Mouse (Mus musculus) heart, postnatal 10 days (tissue): ENCODE data around the gene Slc24a1. TPM values are rescaled to one million over a fixed set of nuclear protein-coding genes. Genes with fewer than 3 reads are reported as not detected.

ENCODE experiments used
- microRNA-seq, 2 experiments: library from miRNA; unstranded; fragments of <30 nt; microRNA quantifications; one replicate each; pipeline ENCODE4 v1.2.0; 2022
- total RNA-seq, 2 experiments: library from RNA; stranded (reverse); gene quantifications; 2 replicates each; pipeline ENCODE4 v1.2.3; 2021

Gene Slc24a1
- total RNA-seq, 2 experiments from 2014 or later = 0.07 to 0.22 TPM

Small RNA genes lying within 50 kb of the gene (microRNA-seq; reads per million reads assigned to microRNA genes)
- gene Gm25640 = 0 reads per million in 2 experiments

Other genes starting within 250 kb of the Slc24a1 start
- 100 to 1,000 TPM; 274 to 276 TPM for gene Rab11a, start 213.8 kb downstream of the Slc24a1 start, total RNA-seq
- gene Dennd4a, start 140.3 kb downstream of the Slc24a1 start, total RNA-seq = 10 to 100 TPM; 11.8 to 12.0 TPM
- 10 to 100 TPM; 25.7 to 27.0 TPM for gene Ints14, start 9.3 kb upstream of the Slc24a1 start, total RNA-seq
- gene Hacd3, start 70.1 kb upstream of the Slc24a1 start, total RNA-seq = 10 to 100 TPM; 19.3 to 22.2 TPM
- 10 to 100 TPM; 66.6 to 72.7 TPM for gene Dpp8, start 80.8 kb upstream of the Slc24a1 start, total RNA-seq
- 10 to 100 TPM; 14.4 to 15.6 TPM for gene Igdcc4, start 149.9 kb upstream of the Slc24a1 start, total RNA-seq
- under 1 TPM; 0.22 to 0.40 TPM for gene Igdcc3, start 189.6 kb upstream of the Slc24a1 start, total RNA-seq
- 1 to 10 TPM; 5.1 to 5.9 TPM for gene Parp16, start 243.7 kb upstream of the Slc24a1 start, total RNA-seq